Mouse (Mus musculus) liver, postnatal 0 days (tissue): ENCODE measurements around the gene 1700015G11Rik. TPM values are rescaled to one million over a fixed set of nuclear protein-coding genes. Genes with fewer than 3 reads are reported as not detected.

Experiments
- ATAC-seq: fragments of 200-750 bp; cut with Nextera tagmentation; 2 replicates; pipeline ENCODE4 v1.8.0; 2017; ENCODE audit warnings: mild to moderate bottlenecking, moderate library complexity
- DNase-seq: peaks from one replicate; pipeline ENCODE4 v3.0.0-alpha.2; 2016
- H3K27ac ChIP-seq: fragments of 300-500 bp; sonication (generic); 2 replicates; pipeline ENCODE4 v1.5.1; 2014; ENCODE audit warnings: antibody characterized with exemption, moderate library complexity, mild to moderate bottlenecking, low read depth
- H3K27me3 ChIP-seq: fragments of 300-500 bp; sonication (generic); 2 replicates; pipeline ENCODE4 v1.6.1; 2014; ENCODE audit warnings: low read length, control low read depth, mixed read lengths; ENCODE audit not compliant: insufficient read depth
- H3K36me3 ChIP-seq: fragments of 300-500 bp; sonication (generic); replicated peaks from 2 replicates; pipeline ENCODE4 v1.6.1; 2014; ENCODE audit warnings: mild to moderate bottlenecking, control low read depth, low read length, moderate library complexity, mixed read lengths; ENCODE audit not compliant: insufficient read depth
- H3K4me1 ChIP-seq: fragments of 300-500 bp; sonication (generic); 2 replicates; pipeline ENCODE4 v1.6.1; 2014; ENCODE audit warnings: antibody characterized with exemption, mild to moderate bottlenecking, control low read depth; ENCODE audit not compliant: insufficient read depth
- H3K4me2 ChIP-seq: fragments of 300-500 bp; sonication (generic); 2 replicates; pipeline ENCODE4 v1.6.1; 2014; ENCODE audit warnings: low read depth, mild to moderate bottlenecking, low read length, moderate library complexity, mixed read lengths
- H3K4me3 ChIP-seq: fragments of 300-500 bp; sonication (generic); 2 replicates; pipeline ENCODE4 v1.5.1; 2014; ENCODE audit warnings: low read depth, low read length
- H3K9ac ChIP-seq: fragments of 300-500 bp; sonication (generic); replicated peaks from 2 replicates; pipeline ENCODE4 v1.6.1; 2014; ENCODE audit warnings: mild to moderate bottlenecking, moderate library complexity
- H3K9me3 ChIP-seq: fragments of 300-500 bp; sonication (generic); 2 replicates; pipeline ENCODE4 v1.6.1; 2016; ENCODE audit warnings: mild to moderate bottlenecking, control low read depth, low read length, mixed read lengths
- CTCF ChIP-seq: sonication (generic); IDR thresholded peaks from 2 replicates; pipeline ENCODE4 v1.5.1; 2016; ENCODE audit warnings: antibody characterized with exemption, low read depth
- EP300 ChIP-seq: IDR thresholded peaks from 2 replicates; pipeline ENCODE4 v1.6.1; 2016; ENCODE audit warnings: antibody characterized with exemption, low read depth, mild to moderate bottlenecking
- WGBS: fragments of 180-500 bp; shearing (Covaris S2); extraction: QIAGEN DNeasy Blood & Tissue Kit; methylation state at CpG from one replicate; pipeline ENCODE4 v1.1.7; 2014; ENCODE audit not compliant: insufficient replicate concordance; 5-methylcytosine and 5-hydroxymethylcytosine counted together
- polyA plus RNA-seq: library from polyadenylated mRNA; unstranded; fragments of >200 nt; fragmentation: Nextera tagmentation; extraction: Ambion mirVana; gene quantifications from 2 replicates; pipeline ENCODE4 v1.2.1, GENCODE M21; 2015

1700015G11Rik gene
- polyA plus RNA-seq, 1 experiment from 2014 or later, result not detected

DNA sequence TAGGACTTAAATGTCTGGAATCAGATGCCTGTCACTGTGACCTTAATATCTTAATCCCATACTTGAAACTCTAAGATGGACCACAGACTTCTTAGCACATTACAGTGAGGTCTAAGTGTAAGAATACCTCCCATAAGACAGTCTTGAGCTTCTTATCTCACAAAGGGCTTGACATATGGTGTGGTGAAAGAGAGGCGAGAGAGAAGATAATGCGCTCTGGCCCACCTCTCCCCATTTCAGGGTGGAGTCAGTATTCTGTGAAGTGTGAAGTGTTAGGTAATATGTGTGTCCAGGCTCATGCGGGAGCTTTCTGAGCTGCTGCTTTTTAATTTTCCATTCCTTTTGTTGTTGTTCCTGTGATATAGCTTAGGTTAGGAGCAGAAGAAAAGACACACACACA lies 24.5 kb downstream of the 1700015G11Rik start:
- no peak overlapping the region for H3K4me3 ChIP-seq
- 61% methylated on average over 3 of the region's 3 CpGs for WGBS
- peak; percentile 24 for DNase-seq
- no peaks in the 10 kb centered on the region for H3K27me3 ChIP-seq
- ATAC-seq, result peak; percentile 96
- H3K27ac ChIP-seq, result peak overlapping the region; percentile 53
- H3K36me3 ChIP-seq, result peaks cover 3% of the 10 kb centered on the region; the same call in 1 of the 2 replicates
- no peak overlapping the region for H3K9ac ChIP-seq
- peaks cover 17% of the 10 kb centered on the region for H3K4me1 ChIP-seq
- no peaks in the 10 kb centered on the region for H3K9me3 ChIP-seq
- TF ChIP-seq EP300 (peak; percentile 88), CTCF (no peak)
- peak overlapping the region; percentile 22 for H3K4me2 ChIP-seq

DNA sequence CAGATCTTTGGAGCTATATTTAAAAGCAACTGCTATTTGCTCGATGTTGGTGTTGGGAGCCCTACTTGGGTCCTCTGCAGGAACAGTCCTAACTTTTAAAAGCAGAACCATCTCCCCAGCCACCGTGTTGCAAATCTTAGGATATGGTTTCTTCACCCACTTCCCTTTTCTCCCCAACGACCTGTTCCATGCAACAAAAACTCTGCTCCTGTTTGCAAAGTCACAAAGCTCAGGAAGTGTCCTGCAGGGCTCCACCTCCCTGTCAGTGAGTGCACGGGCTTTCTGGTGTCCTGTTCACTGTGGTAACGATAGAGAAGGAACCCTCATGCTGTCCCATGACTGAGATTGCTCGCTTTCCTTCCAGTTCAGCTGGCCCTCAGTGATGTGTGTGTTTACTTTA lies 28.6 kb downstream of the 1700015G11Rik start:
- Histone ChIP-seq H3K4me1 (peaks cover 22% of the 10 kb centered on the region), H3K9ac (no peak overlapping the region), H3K9me3 (no peaks in the 10 kb centered on the region), H3K27me3 (no peaks in the 10 kb centered on the region), H3K27ac (peak overlapping the region; percentile 12; the same call in 1 of the 2 replicates), H3K4me2 (no peak overlapping the region), H3K4me3 (no peak overlapping the region), H3K36me3 (no peaks in the 10 kb centered on the region)
- peak; percentile 46 for ATAC-seq
- peak; percentile 32 for DNase-seq
- TF ChIP-seq EP300 (no peak), CTCF (no peak)
- WGBS, result 29% methylated on average over 6 of the region's 6 CpGs

DNA sequence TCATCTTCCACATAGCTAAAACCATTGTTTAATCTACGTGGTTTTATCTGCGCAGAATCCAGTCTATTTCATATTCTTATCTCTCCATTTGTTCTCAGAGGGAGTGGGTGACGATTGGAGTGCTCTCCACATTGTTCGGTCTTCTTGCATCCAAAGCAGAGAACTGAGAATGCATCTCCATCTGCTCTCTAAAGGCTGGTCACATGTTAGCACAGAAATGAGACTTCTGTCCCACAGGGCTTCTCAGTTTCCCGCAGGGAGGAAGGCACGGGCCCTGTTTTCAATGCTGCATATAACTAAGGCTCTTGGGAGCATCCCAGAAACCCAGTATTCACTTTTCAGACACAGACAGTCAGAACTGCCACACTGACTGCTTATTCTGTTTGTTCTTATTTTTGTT lies 29.8 kb downstream of the 1700015G11Rik start:
- no peaks in the 10 kb centered on the region for H3K36me3 ChIP-seq
- H3K4me1 ChIP-seq, result 0 out of 2 replicates have a peak, but pooled peaks cover 16% of the 10 kb centered on the region
- H3K4me2 ChIP-seq, result no peak overlapping the region
- H3K9ac ChIP-seq, result no peak overlapping the region
- no peaks in the 10 kb centered on the region for H3K9me3 ChIP-seq
- no peak overlapping the region for H3K4me3 ChIP-seq
- no peaks in the 10 kb centered on the region for H3K27me3 ChIP-seq
- H3K27ac ChIP-seq, result no peak overlapping the region
- DNase-seq, result no peak
- TF ChIP-seq EP300 (no peak), CTCF (no peak)
- WGBS, result 71% methylated on average over 6 of the region's 6 CpGs
- ATAC-seq, result no peak

DNA sequence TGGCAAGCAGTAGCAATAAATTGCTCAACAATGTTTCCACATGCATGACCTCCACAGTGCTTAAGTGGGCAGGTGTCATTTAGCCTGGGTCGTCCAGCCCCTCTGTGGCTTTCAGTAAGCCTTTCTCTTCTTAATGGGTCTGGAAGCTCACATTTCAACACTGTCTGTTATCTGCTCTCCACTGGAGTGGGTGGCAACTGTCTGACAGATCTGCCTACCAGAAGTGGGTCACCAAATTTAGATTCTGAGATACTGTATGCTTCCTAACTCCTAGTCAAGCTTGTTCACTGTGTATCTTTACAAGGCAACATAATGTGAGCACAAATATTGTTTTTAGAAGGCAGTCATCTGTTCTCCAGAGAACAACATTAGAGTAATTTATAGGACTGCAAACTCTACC lies 33.2 kb downstream of the 1700015G11Rik start:
- Histone ChIP-seq H3K4me2 (peak overlapping the region; percentile 27; the same call in 1 of the 2 replicates), H3K4me3 (no peak overlapping the region), H3K27me3 (no peaks in the 10 kb centered on the region), H3K9me3 (no peaks in the 10 kb centered on the region), H3K4me1 (0 out of 2 replicates have a peak, but pooled peaks cover 8% of the 10 kb centered on the region), H3K9ac (no peak overlapping the region), H3K36me3 (no peaks in the 10 kb centered on the region), H3K27ac (no peak overlapping the region)
- TF ChIP-seq CTCF, result no peak
- no peak for TF ChIP-seq EP300
- no peak for DNase-seq
- 21% methylated on average over 1 of the region's 1 CpGs for WGBS
- no peak for ATAC-seq

DNA sequence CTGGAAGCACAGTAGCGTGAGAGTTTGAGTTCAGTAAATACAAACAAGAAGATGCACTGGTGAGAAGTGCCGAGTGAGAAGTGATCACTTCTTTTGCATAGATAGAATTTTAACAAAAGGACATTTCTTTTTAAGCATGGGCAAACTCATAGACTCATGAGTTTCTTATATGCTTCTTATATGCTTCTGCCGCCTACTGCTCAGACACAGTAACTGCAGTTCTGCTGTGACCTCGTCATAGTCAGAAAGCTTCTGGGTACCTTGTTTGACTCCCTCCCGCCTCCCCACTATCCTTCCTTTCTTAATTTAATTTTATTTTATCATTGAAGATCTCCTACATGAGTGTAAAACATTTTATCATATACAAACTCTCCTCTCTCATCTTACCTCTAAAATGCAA lies 36.3 kb downstream of the 1700015G11Rik start:
- Histone ChIP-seq H3K4me2 (no peak overlapping the region), H3K4me1 (0 out of 2 replicates have a peak, but pooled peaks cover 6% of the 10 kb centered on the region), H3K9me3 (no peaks in the 10 kb centered on the region), H3K27me3 (no peaks in the 10 kb centered on the region), H3K4me3 (no peak overlapping the region), H3K27ac (no peak overlapping the region), H3K36me3 (no peaks in the 10 kb centered on the region), H3K9ac (no peak overlapping the region)
- ATAC-seq, result no peak
- WGBS, result 34% methylated on average over 5 of the region's 5 CpGs
- TF ChIP-seq CTCF (peak; percentile 65), EP300 (no peak)
- no peak for DNase-seq

DNA sequence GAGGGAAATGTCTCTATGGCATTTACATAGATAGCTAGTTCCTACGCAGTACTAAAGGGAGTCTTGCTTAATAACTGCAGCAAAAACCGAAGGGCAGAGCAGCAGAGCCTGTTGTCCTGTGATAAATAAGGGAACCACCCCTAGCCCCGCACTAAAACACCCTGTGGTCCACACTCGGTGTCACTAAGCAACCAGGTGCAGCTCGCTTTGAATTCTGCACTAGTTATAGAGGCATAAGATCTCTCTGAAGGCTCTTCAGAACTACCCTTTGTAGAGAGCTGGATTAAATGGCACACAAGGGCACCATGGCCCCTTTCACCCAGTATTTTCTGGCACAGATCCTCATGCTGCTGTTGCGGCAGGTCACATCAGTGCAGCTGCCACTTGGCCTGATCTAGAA lies 40.3 kb downstream of the 1700015G11Rik start:
- ATAC-seq (no peak), DNase-seq (no peak)
- Histone ChIP-seq H3K27me3 (no peaks in the 10 kb centered on the region), H3K4me1 (no peaks in the 10 kb centered on the region), H3K4me3 (no peak overlapping the region), H3K9ac (no peak overlapping the region), H3K27ac (no peak overlapping the region), H3K9me3 (no peaks in the 10 kb centered on the region), H3K36me3 (no peaks in the 10 kb centered on the region), H3K4me2 (no peak overlapping the region)
- whole genome bisulfite sequencing, result 48% methylated on average over 6 of the region's 6 CpGs
- TF ChIP-seq EP300, result no peak
- no peak for TF ChIP-seq CTCF

DNA sequence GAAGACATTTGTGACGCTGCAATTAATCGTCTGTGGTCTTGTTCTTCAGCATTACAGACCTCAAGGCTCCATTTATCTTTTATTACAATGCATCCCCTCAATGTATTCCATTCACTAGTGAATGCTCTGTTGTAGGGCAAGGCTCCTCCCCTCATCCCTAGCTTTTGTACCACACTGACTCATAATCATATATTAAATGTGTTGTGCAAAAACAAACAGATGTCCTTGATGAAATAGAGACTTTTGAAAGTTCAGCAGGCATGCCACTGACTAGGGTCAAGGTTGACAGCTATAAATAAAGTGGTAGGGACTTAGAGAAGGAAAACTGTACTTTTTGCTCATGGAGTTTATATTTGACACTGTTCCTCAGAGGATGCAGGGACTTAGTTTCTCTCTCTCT lies 42.0 kb downstream of the 1700015G11Rik start:
- WGBS, result 75% methylated on average over 2 of the region's 2 CpGs
- Histone ChIP-seq H3K9me3 (no peaks in the 10 kb centered on the region), H3K27ac (no peak overlapping the region), H3K27me3 (no peaks in the 10 kb centered on the region), H3K4me2 (no peak overlapping the region), H3K36me3 (no peaks in the 10 kb centered on the region), H3K4me1 (no peaks in the 10 kb centered on the region), H3K9ac (no peak overlapping the region), H3K4me3 (no peak overlapping the region)
- TF ChIP-seq CTCF, result no peak
- TF ChIP-seq EP300, result no peak
- DNase-seq (no peak), ATAC-seq (no peak)
